Mouse (Mus musculus) E14TG2a.4 (cell line): ENCODE results near the gene Shisa8.
A peak's percentile ranks its signal among the peaks of the same experiment; 100 is the strongest.

Experiments
- H3K27me3 ChIP-seq: 2 replicates; pipeline ENCODE4 v1.6.1; 2014; ENCODE audit warnings: low read length, control low read depth; ENCODE audit not compliant: insufficient read depth
- H3K36me3 ChIP-seq: 2 replicates; pipeline ENCODE4 v1.6.1; 2014; ENCODE audit warnings: low read length, control low read depth; ENCODE audit not compliant: insufficient read depth
- H3K4me1 ChIP-seq: replicated peaks from 2 replicates; pipeline ENCODE4 v1.6.1; 2014; ENCODE audit warnings: low read depth, low read length, control low read depth
- H3K4me3 ChIP-seq: replicated peaks from 2 replicates; pipeline ENCODE4 v1.5.1; 2014; ENCODE audit warnings: mild to moderate bottlenecking, low read length
- H3K9me3 ChIP-seq: 2 replicates; pipeline ENCODE4 v1.6.1; 2014; ENCODE audit warnings: low read length, control low read depth
- CTCF ChIP-seq: conservative IDR thresholded peaks from 2 replicates; pipeline ENCODE4 v1.5.1; 2014; ENCODE audit warnings: low read length
- NANOG ChIP-seq: IDR thresholded peaks from 2 replicates; pipeline ENCODE4 v1.6.1; 2014; ENCODE audit warnings: borderline replicate concordance, low read length, mixed read lengths
- POU5F1 ChIP-seq: IDR thresholded peaks from 2 replicates; pipeline ENCODE4 v1.6.1; 2014; ENCODE audit warnings: low read length, borderline replicate concordance

The Shisa8 gene

DNA sequence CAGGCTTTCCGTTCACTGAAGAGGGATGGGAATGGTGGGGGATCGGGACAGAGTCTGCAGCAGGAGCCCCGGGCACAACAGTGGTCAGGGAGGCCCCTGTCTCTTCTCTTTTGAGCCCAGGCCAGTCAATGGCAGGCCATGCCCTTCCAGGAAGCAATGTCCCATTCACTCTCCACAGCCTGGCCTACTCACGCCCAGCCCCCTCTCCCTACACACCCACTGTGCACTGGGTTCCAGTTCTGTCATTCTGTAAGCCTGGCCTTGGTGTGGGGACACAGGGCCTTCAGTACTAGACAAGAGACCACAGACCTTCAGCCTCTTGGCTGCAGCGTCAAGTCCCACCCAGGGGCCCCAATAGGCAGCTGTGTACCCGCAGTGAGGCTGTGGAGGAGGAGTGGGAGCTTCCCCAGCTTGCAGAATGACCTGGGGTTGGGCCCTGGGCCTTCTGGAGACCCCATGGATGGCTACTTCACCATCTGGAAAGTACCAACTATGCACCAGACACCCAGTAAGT is 17.5 kb upstream of the Shisa8 start:
- Histone ChIP-seq H3K4me3 (peak overlapping the region; percentile 13; the same call in 1 of the 2 replicates), H3K4me1 (peaks cover 79% of the 10 kb centered on the region), H3K27me3 (peaks cover 11% of the 10 kb centered on the region), H3K36me3 (peaks cover 35% of the 10 kb centered on the region), H3K9me3 (no peaks in the 10 kb centered on the region)
- TF ChIP-seq CTCF (no peak), NANOG (no peak), POU5F1 (no peak)

DNA sequence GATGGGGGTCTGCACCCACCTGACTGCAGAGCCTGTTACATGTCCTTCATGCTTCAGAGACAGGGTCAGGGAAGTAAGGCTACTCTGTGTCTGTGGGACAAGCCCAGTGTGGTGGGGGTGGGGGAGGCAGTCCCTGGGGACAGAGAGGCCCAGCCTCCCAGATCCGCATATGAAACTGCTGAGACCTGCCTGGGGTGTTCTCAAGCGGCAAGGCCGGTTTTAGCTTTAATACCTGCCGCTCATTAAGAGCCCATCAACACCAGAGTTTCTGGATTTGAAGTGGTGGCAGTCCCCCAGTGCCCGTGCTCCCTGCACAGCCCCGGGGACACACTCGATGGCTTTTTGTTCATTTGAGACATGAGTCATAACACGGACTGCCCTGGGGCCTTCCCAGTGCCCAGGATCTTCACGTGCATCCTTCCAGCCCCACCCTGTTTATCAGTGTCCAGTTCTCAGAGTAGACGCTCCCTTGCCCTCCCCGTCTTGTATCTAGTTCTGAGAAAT is 17.0 kb upstream of the Shisa8 start:
- H3K36me3 ChIP-seq, result peaks cover 29% of the 10 kb centered on the region
- H3K9me3 ChIP-seq, result no peaks in the 10 kb centered on the region
- H3K27me3 ChIP-seq, result peaks cover 17% of the 10 kb centered on the region
- peaks cover 79% of the 10 kb centered on the region for H3K4me1 ChIP-seq
- TF ChIP-seq NANOG, result no peak
- no peak for TF ChIP-seq POU5F1
- TF ChIP-seq CTCF, result no peak
- peak overlapping the region; percentile 13; the same call in 1 of the 2 replicates for H3K4me3 ChIP-seq

GRCm38 (mm10) chr15:82225769-82226168 is 13.2 kb upstream of the Shisa8 start:
- Histone ChIP-seq H3K27me3 (peaks cover 41% of the 10 kb centered on the region), H3K4me1 (peaks cover 77% of the 10 kb centered on the region), H3K9me3 (no peaks in the 10 kb centered on the region), H3K36me3 (no peaks in the 10 kb centered on the region), H3K4me3 (no peak overlapping the region)
- TF ChIP-seq CTCF (no peak), POU5F1 (no peak), NANOG (no peak)

DNA sequence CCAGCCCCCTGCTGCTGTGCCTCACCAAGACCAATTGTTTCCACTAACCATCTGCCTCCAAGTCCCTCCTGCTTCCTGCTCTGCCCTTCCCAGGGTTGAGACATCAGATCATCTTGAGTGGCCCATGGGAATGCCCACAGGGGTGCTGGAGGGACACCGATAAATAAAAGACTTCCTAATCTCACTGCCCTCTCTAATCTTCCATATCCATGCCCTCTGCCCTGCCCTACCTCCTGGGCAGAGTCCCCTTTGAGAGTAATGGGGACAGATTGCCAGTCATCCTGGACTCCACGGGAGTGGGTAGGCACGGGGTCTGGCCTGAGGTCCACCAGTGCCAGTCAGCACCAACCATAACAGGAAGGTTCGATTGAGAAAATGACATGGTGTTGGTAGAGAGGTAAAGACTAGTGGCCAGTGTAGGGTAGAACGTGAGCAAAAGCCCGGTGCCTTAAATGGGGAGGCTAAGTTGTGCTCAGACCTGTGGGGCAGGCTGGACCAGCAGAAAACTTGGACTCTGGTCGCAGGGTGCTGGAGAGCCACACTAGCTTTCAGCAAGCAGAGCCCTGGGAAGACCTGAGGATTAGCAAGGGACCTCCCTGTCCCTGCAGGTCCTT is 12.1 kb upstream of the Shisa8 start:
- H3K4me3 ChIP-seq, result peak overlapping the region; percentile 75
- TF ChIP-seq CTCF (no peak), POU5F1 (no peak), NANOG (no peak)
- no peaks in the 10 kb centered on the region for H3K9me3 ChIP-seq
- peaks cover 76% of the 10 kb centered on the region for H3K4me1 ChIP-seq
- H3K27me3 ChIP-seq, result peaks cover 46% of the 10 kb centered on the region
- H3K36me3 ChIP-seq, result no peaks in the 10 kb centered on the region

GRCm38 (mm10) chr15:82223657-82224601 is 11.3 kb upstream of the Shisa8 start, which contains the start of gene Tnfrsf13c:
TSS of gene Tnfrsf13c (minus strand) at chr15:82224369.
- H3K4me3 ChIP-seq, result peak within 1 kb of the TSS; percentile 75
- peaks cover 76% of the 10 kb centered on the region for H3K4me1 ChIP-seq
- peaks cover 46% of the 10 kb centered on the region for H3K27me3 ChIP-seq
- H3K36me3 ChIP-seq, result no peaks in the 10 kb centered on the region
- no peak for TF ChIP-seq POU5F1
- TF ChIP-seq NANOG, result no peak
- TF ChIP-seq CTCF, result no peak
- no peaks in the 10 kb centered on the region for H3K9me3 ChIP-seq

GRCm38 (mm10) chr15:82223251-82223650 is 10.6 kb upstream of the Shisa8 start:
- H3K4me3 ChIP-seq, result no peak overlapping the region
- no peaks in the 10 kb centered on the region for H3K36me3 ChIP-seq
- TF ChIP-seq NANOG (no peak), POU5F1 (no peak), CTCF (no peak)
- H3K27me3 ChIP-seq, result peaks cover 46% of the 10 kb centered on the region
- no peaks in the 10 kb centered on the region for H3K9me3 ChIP-seq
- H3K4me1 ChIP-seq, result peaks cover 76% of the 10 kb centered on the region

GRCm38 (mm10) chr15:82221104-82221860 is 8.7 kb upstream of the Shisa8 start:
- no peak for TF ChIP-seq NANOG
- TF ChIP-seq CTCF, result peak; percentile 71
- H3K27me3 ChIP-seq, result peaks cover 58% of the 10 kb centered on the region
- peak overlapping the region; percentile 8; the same call in 1 of the 2 replicates for H3K4me3 ChIP-seq
- H3K36me3 ChIP-seq, result no peaks in the 10 kb centered on the region
- peaks cover 91% of the 10 kb centered on the region for H3K4me1 ChIP-seq
- no peaks in the 10 kb centered on the region for H3K9me3 ChIP-seq
